Mouse (Mus musculus) testis, postnatal 10 days (tissue): ENCODE data around the gene Epor.
A peak's percentile ranks its signal among the peaks of the same experiment; 100 is the strongest.

ENCODE experiments used
- DNase-seq: peaks from one replicate; pipeline ENCODE4 v3.0.0; 2021; ENCODE audit warnings: low spot score

Gene Epor

GRCm38 (mm10) chr9:21963417-21963816 is at the start of gene Epor:
TSS of gene Epor (minus strand) at chr9:21963506.
- DNase-seq, result peak; percentile 66

- DNase-seq, result no peak
Observed at GRCm38 (mm10) chr9:22012731-22013130, 49.4 kb upstream of the Epor start.

GRCm38 (mm10) chr9:22011055-22011454 is 47.7 kb upstream of the Epor start:
- DNase-seq, result no peak

GRCm38 (mm10) chr9:22004546-22004945 is 41.2 kb upstream of the Epor start:
- no peak for DNase-seq

- no peak for DNase-seq
Observed at GRCm38 (mm10) chr9:22003163-22003554, 39.9 kb upstream of the Epor start.

GRCm38 (mm10) chr9:22002194-22003162 is 39.2 kb upstream of the Epor start, which contains the start of the genes Ccdc151 and Prkcsh:
TSS of gene Ccdc151 (minus strand) at chr9:22002634.
TSS of gene Prkcsh (plus strand) at chr9:22002806.
- peak; percentile 99 for DNase-seq

- DNase-seq, result no peak
Observed at GRCm38 (mm10) chr9:22001633-22002032, 38.3 kb upstream of the Epor start.

- DNase-seq, result no peak
Observed at GRCm38 (mm10) chr9:22000296-22000695, 37.0 kb upstream of the Epor start.

GRCm38 (mm10) chr9:21996178-21996867 is 33.0 kb upstream of the Epor start:
- DNase-seq, result no peak

GRCm38 (mm10) chr9:21992227-21992626 is 28.9 kb upstream of the Epor start:
- DNase-seq, result no peak

- peak; percentile 69 for DNase-seq
Observed at GRCm38 (mm10) chr9:21989230-21990110, 26.2 kb upstream of the Epor start, which contains the start of gene Rgl3. TSS of gene Rgl3 (minus strand) at chr9:21989446.

- DNase-seq, result no peak
Observed at GRCm38 (mm10) chr9:21988421-21989101, 25.3 kb upstream of the Epor start.

- peak; percentile 62 for DNase-seq
Observed at GRCm38 (mm10) chr9:21987592-21988342, 24.5 kb upstream of the Epor start.

- DNase-seq, result no peak
Observed at GRCm38 (mm10) chr9:21983911-21984310, 20.6 kb upstream of the Epor start.

- no peak for DNase-seq
Observed at GRCm38 (mm10) chr9:21978398-21979128, 15.3 kb upstream of the Epor start.

GRCm38 (mm10) chr9:21977972-21978371 is 14.7 kb upstream of the Epor start:
- DNase-seq, result peak; percentile 61

GRCm38 (mm10) chr9:21977331-21977730 is 14.0 kb upstream of the Epor start:
- no peak for DNase-seq

GRCm38 (mm10) chr9:21976626-21977175 is 13.4 kb upstream of the Epor start:
- DNase-seq, result peak; percentile 53

GRCm38 (mm10) chr9:21969304-21969703 is 6.0 kb upstream of the Epor start:
- DNase-seq, result no peak
